Mouse (Mus musculus) frontal cortex, adult 2 months (tissue): ENCODE measurements around the gene Cavin1. TPM values are rescaled to one million over a fixed set of nuclear protein-coding genes. Genes with fewer than 3 reads are reported as not detected.

Source experiments
- DNase-seq, 2 experiments: peaks; one replicate each; pipeline ENCODE4 v3.0.0; 2022; ENCODE audit warnings: low spot score in 1 of 2; ENCODE audit errors: extremely low spot score in 1 of 2
- polyA plus RNA-seq: library from polyadenylated mRNA; depleted of rRNA; stranded (reverse); fragments of >200 nt; gene quantifications from 2 replicates; pipeline ENCODE4 v1.2.3, GENCODE M21; 2012

Cavin1 gene
- polyA plus RNA-seq, 1 experiment, result 21.0 TPM

- DNase-seq, result no peak
Measured at GRCm38 (mm10) chr11:100958613-100959463, 11.8 kb downstream of the Cavin1 start.

GRCm38 (mm10) chr11:100957915-100958469, 12.7 kb downstream of the Cavin1 start:
- no peak for DNase-seq

- peak; percentile 65 to 99 for DNase-seq
Measured at GRCm38 (mm10) chr11:100957244-100957643, 13.4 kb downstream of the Cavin1 start.

- no peak for DNase-seq
Measured at GRCm38 (mm10) chr11:100949540-100949939, 21.1 kb downstream of the Cavin1 start.

- DNase-seq, result no peak
Measured at GRCm38 (mm10) chr11:100948317-100948716, 22.4 kb downstream of the Cavin1 start.

GRCm38 (mm10) chr11:100947548-100947947, 23.1 kb downstream of the Cavin1 start:
- no peak for DNase-seq

GRCm38 (mm10) chr11:100946862-100947261, 23.8 kb downstream of the Cavin1 start:
- no peak for DNase-seq

- DNase-seq, result no peak
Measured at GRCm38 (mm10) chr11:100942388-100942787, 28.3 kb downstream of the Cavin1 start.

GRCm38 (mm10) chr11:100939512-100940151, 31.1 kb downstream of the Cavin1 start, which contains the start of gene Stat3:
Stat3 (minus strand) TSS chr11:100939540.
- peak; percentile 98 to 100 for DNase-seq

- DNase-seq, result no peak
Measured at GRCm38 (mm10) chr11:100938711-100939511, 31.8 kb downstream of the Cavin1 start.

- peak in 1 of 2 experiments; percentile 20 for DNase-seq
Measured at GRCm38 (mm10) chr11:100938112-100938511, 32.6 kb downstream of the Cavin1 start.

- no peak for DNase-seq
Measured at GRCm38 (mm10) chr11:100937295-100937694, 33.4 kb downstream of the Cavin1 start.

GRCm38 (mm10) chr11:100935373-100936355, 35.0 kb downstream of the Cavin1 start:
- no peak for DNase-seq

- DNase-seq, result peak in 1 of 2 experiments; percentile 15
Measured at GRCm38 (mm10) chr11:100931254-100931921, 39.3 kb downstream of the Cavin1 start.

- no peak for DNase-seq
Measured at GRCm38 (mm10) chr11:100930611-100931010, 40.1 kb downstream of the Cavin1 start.

GRCm38 (mm10) chr11:100927386-100927785, 43.3 kb downstream of the Cavin1 start:
- DNase-seq, result no peak

GRCm38 (mm10) chr11:100924386-100924919, 46.2 kb downstream of the Cavin1 start:
- DNase-seq, result no peak

GRCm38 (mm10) chr11:100920887-100921624, 49.6 kb downstream of the Cavin1 start:
- DNase-seq, result no peak
